In the genomic region with DNA sequence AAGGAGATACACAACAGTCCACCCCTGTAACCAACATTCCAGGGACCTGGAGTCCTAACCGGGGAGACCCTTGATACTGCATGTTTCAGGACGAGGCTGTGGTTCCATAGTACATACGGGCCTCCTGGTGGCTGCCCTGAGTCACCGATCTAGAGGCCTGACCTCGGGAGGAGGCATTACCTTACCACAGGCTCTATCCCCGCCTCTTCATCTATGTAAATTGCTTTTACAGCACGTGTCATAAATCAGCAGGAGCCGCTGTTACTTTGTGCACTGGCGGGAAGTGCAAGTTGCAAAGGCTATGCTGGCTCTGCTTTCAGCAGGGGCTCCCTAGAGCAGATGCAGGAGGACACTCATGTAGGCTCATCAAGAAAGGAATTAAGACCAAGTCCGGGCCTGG, we compare ENCODE assay signal across 9 mouse cellular contexts.
DNase-seq lines count a peak whose midpoint lies in the region; ATAC-seq and TF ChIP-seq lines count a peak whose summit lies in the region.
"Had no signal": no experiment of that assay in that cellular context is flagged by ENCODE, and none has a peak within 500 bp of the region (broad histone marks: within the 10 kb centered on the region; RNA-seq: fewer than 3 reads in every experiment).

No protein-coding gene starts in this region.

- no peaks in the 10 kb centered on the region for H3K9me3 ChIP-seq in heart, embryonic 14.5 days (ENCODE audit: control insufficient read depth, low read length)
- no peaks in the 10 kb centered on the region for H3K9me3 ChIP-seq in heart, embryonic 10.5 days
- H3K9me3 ChIP-seq: forebrain, embryonic 13.5 days had no signal

- H3K9ac ChIP-seq in heart, embryonic 14.5 days (ENCODE audit: low read length) = no peak overlapping the region
- H3K9ac ChIP-seq: forebrain, embryonic 13.5 days had no signal

- no peak for DNase-seq in heart, embryonic 10.5 days (ENCODE audit: low spot score)
- peak; percentile 43 to 51 for DNase-seq in B cell, adult 2 months
- DNase-seq in naive thymus-derived CD4-positive, alpha-beta T cell, adult 2 months (ENCODE audit: low read depth) = peak; percentile 74
- DNase-seq in frontal cortex, postnatal 14 days (ENCODE audit: low spot score in 2 of 2) = no peak
- no peak for DNase-seq in right cerebral cortex, postnatal 10 days (ENCODE audit: low spot score in 2 of 2)
- no peak for DNase-seq in urinary bladder, adult 2 months (ENCODE audit: low spot score)

- TF ChIP-seq CTCF in embryonic fibroblast, embryonic 13.5 days (IDR thresholded peaks at IDR 0.05; ENCODE audit: borderline replicate concordance, insufficient read depth, low read length) = no peak

- no peak overlapping the region for H3K4me3 ChIP-seq in heart, embryonic 14.5 days (ENCODE audit: control insufficient read depth in 1 of 2, insufficient read depth in 1 of 2, low read depth in 1 of 2, low read length in 2 of 2)
- H3K4me3 ChIP-seq in heart, embryonic 10.5 days = no peak overlapping the region
- H3K4me3 ChIP-seq in embryonic fibroblast, embryonic 13.5 days (ENCODE audit: insufficient read depth, low read length) = no peak overlapping the region
- H3K4me3 ChIP-seq: forebrain, embryonic 13.5 days had no signal

- no peaks in the 10 kb centered on the region for H3K27me3 ChIP-seq in heart, embryonic 14.5 days (ENCODE audit: control insufficient read depth, insufficient read depth, low read length)
- no peaks in the 10 kb centered on the region for H3K27me3 ChIP-seq in heart, embryonic 10.5 days (ENCODE audit: insufficient read depth, poor library complexity, severe bottlenecking)
- H3K27me3 ChIP-seq: forebrain, embryonic 13.5 days had no signal

- peaks cover 0 to 8% of the 10 kb centered on the region in 2 experiments; a peak in 1 of 4 replicates for H3K4me1 ChIP-seq in heart, embryonic 14.5 days (ENCODE audit: control insufficient read depth in 2 of 2, insufficient read depth in 2 of 2, low read length in 2 of 2)
- H3K4me1 ChIP-seq in heart, embryonic 10.5 days = peaks cover 35% of the 10 kb centered on the region; the same call in 1 of the 2 replicates
- peaks cover 20% of the 10 kb centered on the region for H3K4me1 ChIP-seq in embryonic fibroblast, embryonic 13.5 days (ENCODE audit: control insufficient read depth, insufficient read depth, low read length)
- H3K4me1 ChIP-seq: forebrain, embryonic 13.5 days had no signal

- WGBS in heart, embryonic 14.5 days = 45% methylated on average over 10 of the region's 10 CpGs
- WGBS in heart, embryonic 10.5 days = 45% methylated on average over 10 of the region's 10 CpGs

- no peak overlapping the region for H3K4me2 ChIP-seq in heart, embryonic 14.5 days (ENCODE audit: low read length)
- H3K4me2 ChIP-seq: forebrain, embryonic 13.5 days had no signal

- H3K36me3 ChIP-seq in heart, embryonic 14.5 days (ENCODE audit: control insufficient read depth, insufficient read depth, low read length) = no peaks in the 10 kb centered on the region
- H3K36me3 ChIP-seq in heart, embryonic 10.5 days = no peaks in the 10 kb centered on the region

- ATAC-seq in heart, embryonic 14.5 days (ENCODE audit: insufficient number of reproducible peaks, insufficient read depth, low FRiP score, low read depth) = peak; percentile 11; the same call in 1 of the 2 replicates
- ATAC-seq: forebrain, embryonic 13.5 days had no signal

- H3K27ac ChIP-seq in heart, embryonic 14.5 days (replicated peaks in 1 of 2; ENCODE audit: control insufficient read depth in 1 of 2, insufficient read depth in 1 of 2, low read depth in 2 of 2, low read length in 2 of 2) = no peak overlapping the region
- H3K27ac ChIP-seq in heart, embryonic 10.5 days = no peak overlapping the region
- H3K27ac ChIP-seq in embryonic fibroblast, embryonic 13.5 days (ENCODE audit: insufficient read depth, low read length) = 0 out of 2 replicates have a peak overlapping the region, but pooled peaks have one; percentile 1
- H3K27ac ChIP-seq: forebrain, embryonic 13.5 days had no signal

- no peak for TF ChIP-seq POLR2A in embryonic fibroblast, embryonic 13.5 days (IDR thresholded peaks at IDR 0.05; ENCODE audit: low read depth, low read length)

Comparison
In these comparisons a context has a peak if more than half of its experiments do, and no peak if none do; other contexts are left out.
1. DNase-seq: peak in B cell, adult 2 months (2 of 2) and naive thymus-derived CD4-positive, alpha-beta T cell, adult 2 months (single experiment); none in heart, embryonic 10.5 days (single experiment), frontal cortex, postnatal 14 days (0 of 2), right cerebral cortex, postnatal 10 days (0 of 2) and urinary bladder, adult 2 months (single experiment).